Mouse (Mus musculus): ENCODE data around the gene Otx1. TPM values are rescaled to one million over a fixed set of nuclear protein-coding genes. Genes with fewer than 3 reads are reported as not detected.

The Otx1 gene
- polyA plus RNA-seq, 1 experiment from 2014 or later = not detected

GRCm38 (mm10) chr11:21951657-21952237, 51.0 kb downstream of the Otx1 start:
- no peak overlapping the region for H3K9ac ChIP-seq (replicated peaks; ENCODE audit: low read length)
- WGBS = 65% methylated on average over 2 of the region's 2 CpGs
- no peaks in the 10 kb centered on the region for H3K36me3 ChIP-seq (ENCODE audit: insufficient read depth, low read length)
- H3K9me3 ChIP-seq (ENCODE audit: low read length) = peaks cover 4% of the 10 kb centered on the region
- ATAC-seq (ENCODE audit: low FRiP score, low TSS enrichment) = no peak
- no peak overlapping the region for H3K4me2 ChIP-seq (replicated peaks; ENCODE audit: low read depth, low read length)
- H3K27ac ChIP-seq (ENCODE audit: low read length) = no peak overlapping the region
- H3K27me3 ChIP-seq (ENCODE audit: insufficient read depth, low read length) = no peaks in the 10 kb centered on the region
- H3K4me3 ChIP-seq (ENCODE audit: low read length) = no peak overlapping the region
- H3K4me1 ChIP-seq (ENCODE audit: insufficient read depth, low read length) = no peaks in the 10 kb centered on the region

- H3K4me3 ChIP-seq (ENCODE audit: low read length) = no peak overlapping the region
- H3K36me3 ChIP-seq (ENCODE audit: insufficient read depth, low read length) = no peaks in the 10 kb centered on the region
- no peak overlapping the region for H3K27ac ChIP-seq (ENCODE audit: low read length)
- no peaks in the 10 kb centered on the region for H3K27me3 ChIP-seq (ENCODE audit: insufficient read depth, low read length)
- H3K4me2 ChIP-seq (replicated peaks; ENCODE audit: low read depth, low read length) = no peak overlapping the region
- no peaks in the 10 kb centered on the region for H3K4me1 ChIP-seq (ENCODE audit: insufficient read depth, low read length)
- no peak for ATAC-seq (ENCODE audit: low FRiP score, low TSS enrichment)
- H3K9me3 ChIP-seq (ENCODE audit: low read length) = peaks cover 4% of the 10 kb centered on the region
- H3K9ac ChIP-seq (replicated peaks; ENCODE audit: low read length) = no peak overlapping the region
These were observed 52.6 kb downstream of the Otx1 start for GRCm38 (mm10) chr11:21950094-21950493.

All from kidney, embryonic 16.5 days (tissue).